Mouse (Mus musculus): ENCODE data around the gene Vgf. TPM values are rescaled to one million over a fixed set of nuclear protein-coding genes. Genes with fewer than 3 reads are reported as not detected.

Gene Vgf
- polyA plus RNA-seq, 1 experiment from 2014 or later, result 0.55 TPM

- H3K27me3 ChIP-seq, result no peaks in the 10 kb centered on the region
- no peak for ATAC-seq (replicated peaks; ENCODE audit: low FRiP score)
- H3K9ac ChIP-seq, result no peak overlapping the region
- WGBS, result 81% methylated on average over 2 of the region's 2 CpGs
- H3K4me1 ChIP-seq, result 0 out of 2 replicates have a peak, but pooled peaks cover 3% of the 10 kb centered on the region
- peaks cover 9% of the 10 kb centered on the region for H3K36me3 ChIP-seq
- H3K9me3 ChIP-seq (replicated peaks), result no peaks in the 10 kb centered on the region
- no peak overlapping the region for H3K4me2 ChIP-seq
- H3K27ac ChIP-seq, result 0 out of 2 replicates have a peak overlapping the region, but pooled peaks have one; percentile 22
- no peak overlapping the region for H3K4me3 ChIP-seq (replicated peaks)
Measured at GRCm38 (mm10) chr5:137000612-137001011, 25.6 kb upstream of the Vgf start.

- no peak overlapping the region for H3K4me2 ChIP-seq
- H3K9me3 ChIP-seq (replicated peaks), result no peaks in the 10 kb centered on the region
- no peak overlapping the region for H3K9ac ChIP-seq
- H3K27ac ChIP-seq, result no peak overlapping the region
- 53% methylated on average over 8 of the region's 8 CpGs for WGBS
- ATAC-seq (replicated peaks; ENCODE audit: low FRiP score), result no peak
- H3K36me3 ChIP-seq, result no peaks in the 10 kb centered on the region
- peaks cover 3% of the 10 kb centered on the region; the same call in 1 of the 2 replicates for H3K4me1 ChIP-seq
- no peak overlapping the region for H3K4me3 ChIP-seq (replicated peaks)
- no peaks in the 10 kb centered on the region for H3K27me3 ChIP-seq
Measured at GRCm38 (mm10) chr5:137007276-137007675, 18.9 kb upstream of the Vgf start.

- Histone ChIP-seq H3K4me1 (peaks cover 3% of the 10 kb centered on the region; the same call in 1 of the 2 replicates), H3K9ac (no peak overlapping the region), H3K36me3 (no peaks in the 10 kb centered on the region), H3K27me3 (no peaks in the 10 kb centered on the region), H3K4me2 (no peak overlapping the region), H3K9me3 (replicated peaks) (no peaks in the 10 kb centered on the region), H3K27ac (no peak overlapping the region), H3K4me3 (replicated peaks) (no peak overlapping the region)
- WGBS, result 29% methylated on average over 3 of the region's 3 CpGs
- ATAC-seq (replicated peaks; ENCODE audit: low FRiP score), result no peak
Measured at GRCm38 (mm10) chr5:137009988-137010387, 16.2 kb upstream of the Vgf start.

GRCm38 (mm10) chr5:137012401-137012950 lies 13.7 kb upstream of the Vgf start:
- no peak overlapping the region for H3K4me2 ChIP-seq
- no peak for ATAC-seq (replicated peaks; ENCODE audit: low FRiP score)
- 71% methylated on average over 15 of the region's 15 CpGs for WGBS

GRCm38 (mm10) chr5:137015913-137016312 lies 10.3 kb upstream of the Vgf start:
- H3K4me2 ChIP-seq, result no peak overlapping the region
- no peak overlapping the region for H3K4me3 ChIP-seq (replicated peaks)
- no peaks in the 10 kb centered on the region for H3K9me3 ChIP-seq (replicated peaks)
- ATAC-seq (replicated peaks; ENCODE audit: low FRiP score), result no peak
- no peaks in the 10 kb centered on the region for H3K4me1 ChIP-seq
- 88% methylated on average over 3 of the region's 3 CpGs for WGBS
- no peak overlapping the region for H3K27ac ChIP-seq
- no peaks in the 10 kb centered on the region for H3K27me3 ChIP-seq
- H3K9ac ChIP-seq, result no peak overlapping the region
- no peaks in the 10 kb centered on the region for H3K36me3 ChIP-seq

More at GRCm38 (mm10) chr5:137012401-137012950, 13.7 kb upstream of the Vgf start:
- Histone ChIP-seq H3K27me3 (no peaks in the 10 kb centered on the region), H3K9me3 (replicated peaks) (no peaks in the 10 kb centered on the region), H3K4me1 (no peaks in the 10 kb centered on the region), H3K36me3 (no peaks in the 10 kb centered on the region), H3K27ac (no peak overlapping the region), H3K9ac (no peak overlapping the region), H3K4me3 (replicated peaks) (no peak overlapping the region)

DNA sequence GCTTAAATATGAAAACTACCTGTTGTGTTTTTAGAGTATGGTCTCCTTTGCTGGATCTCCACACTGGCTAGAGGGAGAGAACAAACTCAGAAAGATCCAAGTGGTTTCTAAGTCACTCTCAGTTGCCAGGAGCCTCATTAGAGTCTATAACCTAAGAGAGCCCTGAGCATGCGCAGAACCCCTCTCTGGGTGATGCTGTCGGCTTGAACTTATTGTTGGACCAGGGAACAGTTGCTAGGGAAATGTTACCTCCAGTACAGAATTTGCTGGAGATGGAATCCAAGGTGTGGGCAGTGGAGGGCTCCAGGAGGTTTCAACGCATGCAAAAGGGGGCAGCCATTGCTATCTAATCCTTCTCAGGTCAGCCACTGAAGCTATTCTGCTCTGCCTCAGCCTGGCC lies 1.9 kb upstream of the Vgf start:
- H3K27ac ChIP-seq, result no peak overlapping the region
- H3K4me2 ChIP-seq, result no peak overlapping the region
- peaks cover 19% of the 10 kb centered on the region for H3K4me1 ChIP-seq
- H3K9ac ChIP-seq, result no peak overlapping the region
- ATAC-seq (replicated peaks; ENCODE audit: low FRiP score), result no peak
- peaks cover 55% of the 10 kb centered on the region for H3K27me3 ChIP-seq
- no peak overlapping the region for H3K4me3 ChIP-seq (replicated peaks)
- H3K36me3 ChIP-seq, result no peaks in the 10 kb centered on the region
- WGBS, result 52% methylated on average over 3 of the region's 3 CpGs
- no peaks in the 10 kb centered on the region for H3K9me3 ChIP-seq (replicated peaks)

- peaks cover 62% of the 10 kb centered on the region for H3K27me3 ChIP-seq
- H3K4me2 ChIP-seq, result peak overlapping the region; percentile 43
- WGBS, result under 1% methylated on average over 23 of the region's 23 CpGs
- no peaks in the 10 kb centered on the region for H3K36me3 ChIP-seq
- H3K4me3 ChIP-seq (replicated peaks), result no peak overlapping the region
- no peaks in the 10 kb centered on the region for H3K9me3 ChIP-seq (replicated peaks)
- ATAC-seq (replicated peaks; ENCODE audit: low FRiP score), result no peak
- peaks cover 27% of the 10 kb centered on the region for H3K4me1 ChIP-seq
- H3K27ac ChIP-seq, result no peak overlapping the region
- no peak overlapping the region for H3K9ac ChIP-seq
Measured at GRCm38 (mm10) chr5:137025132-137025531, 1.1 kb upstream of the Vgf start.

DNA sequence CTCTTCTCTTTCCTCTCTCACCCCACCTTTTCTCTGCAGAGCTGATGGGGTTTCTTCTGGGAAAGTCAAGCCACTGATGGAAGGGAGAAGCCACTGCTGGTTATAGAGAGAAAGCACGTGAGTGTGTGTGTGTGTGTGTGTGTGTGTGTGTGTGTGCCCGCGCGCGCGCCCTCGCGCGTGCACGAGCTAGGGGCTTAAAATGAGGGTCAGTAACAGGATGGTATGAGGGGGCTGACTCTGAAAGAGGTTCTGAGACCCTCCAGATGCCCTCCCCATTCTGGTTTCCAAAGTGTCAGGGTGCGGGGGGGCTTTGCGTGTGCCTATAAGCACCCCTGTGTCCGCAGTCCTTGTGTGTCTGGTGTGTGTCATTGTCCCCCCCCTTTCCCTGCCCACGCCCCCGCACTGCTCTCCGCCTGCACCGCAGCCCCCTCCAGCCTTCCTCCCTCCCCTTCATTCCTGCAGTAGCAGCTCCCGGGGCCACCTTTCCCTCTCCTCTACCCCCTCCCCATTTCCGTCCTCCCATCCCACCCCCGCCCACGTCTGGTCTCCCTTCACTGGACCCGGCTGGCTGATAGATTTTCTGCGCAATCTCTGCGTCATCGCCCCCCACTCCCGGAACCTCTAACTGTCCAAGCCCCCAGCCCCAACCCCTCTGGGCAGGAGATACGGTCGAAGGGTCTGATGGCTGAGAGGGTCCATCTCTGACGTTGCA lies 2.5 kb downstream of the Vgf start:
- peaks cover 89% of the 10 kb centered on the region for H3K27me3 ChIP-seq
- 2% methylated on average over 28 of the region's 29 CpGs for WGBS
- H3K9ac ChIP-seq, result no peak overlapping the region
- H3K27ac ChIP-seq, result no peak overlapping the region
- no peak overlapping the region for H3K4me3 ChIP-seq (replicated peaks)
- H3K9me3 ChIP-seq (replicated peaks), result no peaks in the 10 kb centered on the region
- peaks cover 59% of the 10 kb centered on the region for H3K4me1 ChIP-seq
- H3K4me2 ChIP-seq, result peak overlapping the region; percentile 61
- no peak for ATAC-seq (replicated peaks; ENCODE audit: low FRiP score)
- no peaks in the 10 kb centered on the region for H3K36me3 ChIP-seq

GRCm38 (mm10) chr5:137029273-137029585 lies 3.0 kb downstream of the Vgf start:
- H3K4me3 ChIP-seq (replicated peaks), result peak overlapping the region; percentile 40
- H3K4me1 ChIP-seq, result peaks cover 59% of the 10 kb centered on the region
- no peaks in the 10 kb centered on the region for H3K9me3 ChIP-seq (replicated peaks)
- ATAC-seq (replicated peaks; ENCODE audit: low FRiP score), result no peak
- peak overlapping the region; percentile 61 for H3K4me2 ChIP-seq
- no peak overlapping the region for H3K27ac ChIP-seq
- H3K27me3 ChIP-seq, result peaks cover 84% of the 10 kb centered on the region
- WGBS, result under 1% methylated on average over 8 of the region's 8 CpGs
- no peaks in the 10 kb centered on the region for H3K36me3 ChIP-seq
- no peak overlapping the region for H3K9ac ChIP-seq

- Histone ChIP-seq H3K4me1 (peaks cover 57% of the 10 kb centered on the region), H3K9ac (no peak overlapping the region), H3K27ac (no peak overlapping the region), H3K36me3 (no peaks in the 10 kb centered on the region), H3K27me3 (peaks cover 78% of the 10 kb centered on the region), H3K4me3 (replicated peaks) (peak overlapping the region; percentile 40), H3K4me2 (peak overlapping the region; percentile 61), H3K9me3 (replicated peaks) (no peaks in the 10 kb centered on the region)
- peak; percentile 69 for ATAC-seq (replicated peaks; ENCODE audit: low FRiP score)
- under 1% methylated on average over 52 of the region's 52 CpGs for WGBS
Measured at GRCm38 (mm10) chr5:137029643-137030415, 3.6 kb downstream of the Vgf start.

GRCm38 (mm10) chr5:137030416-137030810 lies 4.2 kb downstream of the Vgf start:
- 17% methylated on average over 22 of the region's 22 CpGs for WGBS
- ATAC-seq (replicated peaks; ENCODE audit: low FRiP score), result no peak
- Histone ChIP-seq H3K36me3 (no peaks in the 10 kb centered on the region), H3K4me2 (peak overlapping the region; percentile 61), H3K4me3 (replicated peaks) (peak overlapping the region; percentile 40), H3K4me1 (peaks cover 51% of the 10 kb centered on the region), H3K9me3 (replicated peaks) (no peaks in the 10 kb centered on the region), H3K9ac (no peak overlapping the region), H3K27me3 (peaks cover 72% of the 10 kb centered on the region), H3K27ac (no peak overlapping the region)
